Mouse (Mus musculus): ENCODE data around the gene Tcte2. TPM values are rescaled to one million over a fixed set of nuclear protein-coding genes. Genes with fewer than 3 reads are reported as not detected.
A peak's percentile ranks its signal among the peaks of the same experiment; 100 is the strongest.

Tcte2 gene
- total RNA-seq, 2 experiments from 2014 or later = 21.4 to 23.2 TPM

GRCm38 (mm10) chr17:13732685-13733084 is 28.9 kb downstream of the Tcte2 start:
- no peak for DNase-seq (ENCODE audit: extremely low spot score in 1 of 2, low spot score in 2 of 2)
- TF ChIP-seq CTCF (IDR thresholded peaks at IDR 0.05) = no peak
- Histone ChIP-seq H3K4me3 (no peak overlapping the region), H3K27ac (no peak overlapping the region)
- intact Hi-C loops (cut with DNase I) = no loop called here

GRCm38 (mm10) chr17:13731727-13732112 is 29.9 kb downstream of the Tcte2 start:
- no peak for TF ChIP-seq CTCF (IDR thresholded peaks at IDR 0.05)
- Histone ChIP-seq H3K4me3 (no peak overlapping the region), H3K27ac (no peak overlapping the region)
- intact Hi-C loops (cut with DNase I) = no loop called here
- no peak for DNase-seq (ENCODE audit: extremely low spot score in 1 of 2, low spot score in 2 of 2)

- Histone ChIP-seq H3K4me3 (no peak overlapping the region), H3K27ac (no peak overlapping the region)
- intact Hi-C loops (cut with DNase I) = no loop called here
- TF ChIP-seq CTCF (IDR thresholded peaks at IDR 0.05) = no peak
- DNase-seq (ENCODE audit: extremely low spot score in 1 of 2, low spot score in 2 of 2) = no peak
Measured at GRCm38 (mm10) chr17:13730980-13731726, 30.5 kb downstream of the Tcte2 start.

- peak in 1 of 2 experiments; percentile 31 for DNase-seq (ENCODE audit: extremely low spot score in 1 of 2, low spot score in 2 of 2)
- Histone ChIP-seq H3K4me3 (no peak overlapping the region), H3K27ac (no peak overlapping the region)
- intact Hi-C loops (cut with DNase I) = loop anchor here (5.0 kb wide), 1 partner anchor 40 kb away; no protein-coding TSS in a partner anchor
- TF ChIP-seq CTCF (IDR thresholded peaks at IDR 0.05) = no peak
Measured at GRCm38 (mm10) chr17:13726832-13727355, 34.7 kb downstream of the Tcte2 start.

GRCm38 (mm10) chr17:13725004-13725550 is 36.5 kb downstream of the Tcte2 start:
- no peak overlapping the region for H3K4me3 ChIP-seq
- DNase-seq (ENCODE audit: extremely low spot score in 1 of 2, low spot score in 2 of 2) = no peak
- no peak for TF ChIP-seq CTCF (IDR thresholded peaks at IDR 0.05)
- H3K27ac ChIP-seq = no peak overlapping the region
- intact Hi-C loops (cut with DNase I) = loop anchor here (5.0 kb wide), 1 partner anchor 38 kb away; no protein-coding TSS in a partner anchor

- intact Hi-C loops (cut with DNase I) = no loop called here
- no peak for TF ChIP-seq CTCF (IDR thresholded peaks at IDR 0.05)
- Histone ChIP-seq H3K27ac (no peak overlapping the region), H3K4me3 (no peak overlapping the region)
- DNase-seq (ENCODE audit: extremely low spot score in 1 of 2, low spot score in 2 of 2) = no peak
Measured at GRCm38 (mm10) chr17:13722434-13722833, 39.2 kb downstream of the Tcte2 start.

GRCm38 (mm10) chr17:13721372-13721771 is 40.3 kb downstream of the Tcte2 start:
- intact Hi-C loops (cut with DNase I) = no loop called here
- DNase-seq (ENCODE audit: extremely low spot score in 1 of 2, low spot score in 2 of 2) = no peak
- H3K27ac ChIP-seq = no peak overlapping the region
- no peak overlapping the region for H3K4me3 ChIP-seq
- no peak for TF ChIP-seq CTCF (IDR thresholded peaks at IDR 0.05)

GRCm38 (mm10) chr17:13720187-13720586 is 41.4 kb downstream of the Tcte2 start:
- no peak for TF ChIP-seq CTCF (IDR thresholded peaks at IDR 0.05)
- no peak overlapping the region for H3K4me3 ChIP-seq
- intact Hi-C loops (cut with DNase I) = no loop called here
- H3K27ac ChIP-seq = no peak overlapping the region
- no peak for DNase-seq (ENCODE audit: extremely low spot score in 1 of 2, low spot score in 2 of 2)

GRCm38 (mm10) chr17:13717428-13717827 is 44.2 kb downstream of the Tcte2 start:
- no peak overlapping the region for H3K4me3 ChIP-seq
- H3K27ac ChIP-seq = no peak overlapping the region
- intact Hi-C loops (cut with DNase I) = no loop called here
- no peak for TF ChIP-seq CTCF (IDR thresholded peaks at IDR 0.05)
- DNase-seq (ENCODE audit: extremely low spot score in 1 of 2, low spot score in 2 of 2) = no peak

- no peak overlapping the region for H3K4me3 ChIP-seq
- no peak for DNase-seq (ENCODE audit: extremely low spot score in 1 of 2, low spot score in 2 of 2)
- H3K27ac ChIP-seq = no peak overlapping the region
- TF ChIP-seq CTCF (IDR thresholded peaks at IDR 0.05) = no peak
- intact Hi-C loops (cut with DNase I) = loop anchor here (1.0 kb wide), 1 partner anchor 34 kb away; no protein-coding TSS in a partner anchor
Measured at GRCm38 (mm10) chr17:13716336-13716735, 45.3 kb downstream of the Tcte2 start.

GRCm38 (mm10) chr17:13715511-13715910 is 46.1 kb downstream of the Tcte2 start:
- no peak for TF ChIP-seq CTCF (IDR thresholded peaks at IDR 0.05)
- intact Hi-C loops (cut with DNase I) = no loop called here

GRCm38 (mm10) chr17:13714654-13715053 is 47.0 kb downstream of the Tcte2 start:
- no peak for DNase-seq (ENCODE audit: extremely low spot score in 1 of 2, low spot score in 2 of 2)
- intact Hi-C loops (cut with DNase I) = no loop called here
- no peak for TF ChIP-seq CTCF (IDR thresholded peaks at IDR 0.05)
- Histone ChIP-seq H3K4me3 (no peak overlapping the region), H3K27ac (no peak overlapping the region)

More at GRCm38 (mm10) chr17:13715511-13715910, 46.1 kb downstream of the Tcte2 start:
- no peak overlapping the region for H3K27ac ChIP-seq
- no peak overlapping the region for H3K4me3 ChIP-seq
- DNase-seq (ENCODE audit: extremely low spot score in 1 of 2, low spot score in 2 of 2) = no peak

Data from left cerebral cortex, adult 2 months (tissue).